Mouse (Mus musculus): ENCODE results near the gene Rnf207. TPM values are rescaled to one million over a fixed set of nuclear protein-coding genes. Genes with fewer than 3 reads are reported as not detected.
A peak's percentile ranks its signal among the peaks of the same experiment; 100 is the strongest.

Gene Rnf207
- polyA plus RNA-seq, 1 experiment from 2014 or later: 4.0 TPM

GRCm38 (mm10) chr4:152271334-152271733, 47.5 kb downstream of the Rnf207 start:
- H3K27ac ChIP-seq (ENCODE audit: low read length): no peak overlapping the region
- WGBS: 91% methylated on average over 11 of the region's 11 CpGs
- no peak overlapping the region for H3K4me3 ChIP-seq (replicated peaks; ENCODE audit: low read length)
- no peak for ATAC-seq
- no peak overlapping the region for H3K4me2 ChIP-seq (ENCODE audit: low read length)
- H3K9ac ChIP-seq (replicated peaks; ENCODE audit: low read depth, low read length): no peak overlapping the region
- H3K9me3 ChIP-seq (ENCODE audit: control insufficient read depth, low read length): no peaks in the 10 kb centered on the region
- H3K36me3 ChIP-seq (ENCODE audit: control insufficient read depth, insufficient read depth): no peaks in the 10 kb centered on the region
- H3K27me3 ChIP-seq (replicated peaks; ENCODE audit: control insufficient read depth, insufficient read depth, low read length): peaks cover 12% of the 10 kb centered on the region
- H3K4me1 ChIP-seq (replicated peaks; ENCODE audit: control insufficient read depth, insufficient read depth, low read length): peaks cover 22% of the 10 kb centered on the region

DNA sequence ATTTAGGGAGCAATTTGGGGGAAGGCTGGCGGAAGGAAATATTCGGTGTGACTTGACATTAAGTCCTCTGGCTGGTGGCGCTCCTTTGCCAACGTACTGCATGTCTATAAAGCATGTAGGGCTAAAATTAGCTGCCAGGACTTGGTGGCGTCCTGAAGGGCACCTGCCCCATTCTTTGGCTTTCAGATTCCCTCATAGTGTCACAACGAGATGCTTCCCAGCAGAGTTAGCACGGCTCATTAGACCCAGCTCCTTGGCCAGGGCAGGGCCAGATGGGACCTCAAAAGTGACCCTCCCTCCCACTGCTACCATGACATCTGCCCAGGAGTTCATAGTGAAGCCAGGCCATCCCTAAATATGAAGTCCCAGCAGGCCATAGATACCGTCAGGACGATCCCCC, 48.2 kb downstream of the Rnf207 start:
- H3K4me2 ChIP-seq (ENCODE audit: low read length): no peak overlapping the region
- H3K9ac ChIP-seq (replicated peaks; ENCODE audit: low read depth, low read length): no peak overlapping the region
- H3K27ac ChIP-seq (ENCODE audit: low read length): no peak overlapping the region
- H3K36me3 ChIP-seq (ENCODE audit: control insufficient read depth, insufficient read depth): no peaks in the 10 kb centered on the region
- WGBS: 74% methylated on average over 9 of the region's 9 CpGs
- H3K4me1 ChIP-seq (replicated peaks; ENCODE audit: control insufficient read depth, insufficient read depth, low read length): peaks cover 29% of the 10 kb centered on the region
- H3K4me3 ChIP-seq (replicated peaks; ENCODE audit: low read length): no peak overlapping the region
- H3K27me3 ChIP-seq (replicated peaks; ENCODE audit: control insufficient read depth, insufficient read depth, low read length): peaks cover 8% of the 10 kb centered on the region
- no peaks in the 10 kb centered on the region for H3K9me3 ChIP-seq (ENCODE audit: control insufficient read depth, low read length)
- ATAC-seq: no peak

DNA sequence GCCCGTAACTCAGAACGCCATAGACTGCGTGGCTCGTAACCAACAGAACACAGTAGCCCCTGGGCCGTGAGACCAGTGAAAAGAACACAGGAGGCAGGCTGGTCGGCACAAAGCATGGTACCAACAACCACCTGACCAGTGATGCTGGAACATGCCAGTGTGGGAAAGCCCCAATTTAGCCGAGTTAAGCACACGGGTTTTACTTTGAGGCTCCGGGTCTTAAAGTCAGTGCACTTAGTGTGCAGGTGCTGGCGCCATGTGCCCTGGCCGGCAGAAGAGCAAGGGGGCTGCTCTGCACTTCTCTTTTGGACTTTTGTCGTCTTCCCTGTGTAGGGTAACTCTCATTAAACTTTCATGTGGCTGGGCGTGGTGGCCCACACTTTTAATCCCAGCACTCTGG, 48.8 kb downstream of the Rnf207 start:
- 85% methylated on average over 13 of the region's 13 CpGs for WGBS
- no peak overlapping the region for H3K4me3 ChIP-seq (replicated peaks; ENCODE audit: low read length)
- ATAC-seq: no peak
- no peak overlapping the region for H3K27ac ChIP-seq (ENCODE audit: low read length)
- H3K4me2 ChIP-seq (ENCODE audit: low read length): no peak overlapping the region
- no peaks in the 10 kb centered on the region for H3K9me3 ChIP-seq (ENCODE audit: control insufficient read depth, low read length)
- H3K36me3 ChIP-seq (ENCODE audit: control insufficient read depth, insufficient read depth): no peaks in the 10 kb centered on the region
- H3K9ac ChIP-seq (replicated peaks; ENCODE audit: low read depth, low read length): no peak overlapping the region
- peaks cover 30% of the 10 kb centered on the region for H3K4me1 ChIP-seq (replicated peaks; ENCODE audit: control insufficient read depth, insufficient read depth, low read length)
- H3K27me3 ChIP-seq (replicated peaks; ENCODE audit: control insufficient read depth, insufficient read depth, low read length): peaks cover 4% of the 10 kb centered on the region

DNA sequence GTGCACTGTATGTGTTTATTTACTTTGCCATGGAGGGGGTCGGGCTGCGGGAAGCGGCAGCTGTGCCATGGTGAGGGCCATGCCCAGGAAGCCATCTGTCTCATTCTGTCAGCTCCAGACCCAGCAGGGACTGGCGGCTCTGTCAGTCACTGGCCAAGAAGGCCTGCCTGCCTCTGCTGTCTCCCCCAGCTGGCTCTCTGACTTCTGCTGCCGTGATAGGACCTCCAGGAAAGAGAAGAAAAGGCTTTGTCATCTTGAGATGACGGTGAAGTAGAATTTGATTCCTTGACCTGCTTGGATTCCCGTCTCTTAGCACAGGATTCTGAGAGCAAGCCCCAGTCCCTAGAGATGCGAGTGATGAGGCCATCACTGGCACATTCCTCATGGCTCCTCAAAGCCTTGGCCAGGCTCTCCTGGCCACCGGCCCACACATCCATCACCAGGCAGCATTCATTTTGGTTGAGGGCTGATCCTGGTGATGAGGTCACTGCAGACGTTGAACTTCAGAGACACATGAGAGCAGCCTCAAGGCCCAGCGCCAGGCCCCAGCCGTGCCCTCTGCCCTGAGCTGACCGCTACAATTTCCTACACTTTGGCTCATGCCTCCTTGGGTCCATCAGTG, 50.9 kb downstream of the Rnf207 start:
- Histone ChIP-seq H3K4me3 (replicated peaks; ENCODE audit: low read length) (no peak overlapping the region), H3K27me3 (replicated peaks; ENCODE audit: control insufficient read depth, insufficient read depth, low read length) (peaks cover 1% of the 10 kb centered on the region; the same call in 1 of the 2 replicates), H3K27ac (ENCODE audit: low read length) (no peak overlapping the region), H3K36me3 (ENCODE audit: control insufficient read depth, insufficient read depth) (no peaks in the 10 kb centered on the region), H3K9me3 (ENCODE audit: control insufficient read depth, low read length) (no peaks in the 10 kb centered on the region), H3K4me1 (replicated peaks; ENCODE audit: control insufficient read depth, insufficient read depth, low read length) (peaks cover 25% of the 10 kb centered on the region), H3K9ac (replicated peaks; ENCODE audit: low read depth, low read length) (no peak overlapping the region), H3K4me2 (ENCODE audit: low read length) (no peak overlapping the region)
- ATAC-seq: peak; percentile 71
- 70% methylated on average over 13 of the region's 13 CpGs for WGBS

GRCm38 (mm10) chr4:152266236-152266895, 52.4 kb downstream of the Rnf207 start:
- H3K9me3 ChIP-seq (ENCODE audit: control insufficient read depth, low read length): no peaks in the 10 kb centered on the region
- H3K4me1 ChIP-seq (replicated peaks; ENCODE audit: control insufficient read depth, insufficient read depth, low read length): peaks cover 25% of the 10 kb centered on the region
- WGBS: 50% methylated on average over 10 of the region's 10 CpGs
- H3K36me3 ChIP-seq (ENCODE audit: control insufficient read depth, insufficient read depth): no peaks in the 10 kb centered on the region
- H3K9ac ChIP-seq (replicated peaks; ENCODE audit: low read depth, low read length): no peak overlapping the region
- ATAC-seq: no peak
- 0 out of 2 replicates have a peak overlapping the region, but pooled peaks have one; percentile 21 for H3K27ac ChIP-seq (ENCODE audit: low read length)
- no peaks in the 10 kb centered on the region for H3K27me3 ChIP-seq (replicated peaks; ENCODE audit: control insufficient read depth, insufficient read depth, low read length)
- no peak overlapping the region for H3K4me2 ChIP-seq (ENCODE audit: low read length)
- H3K4me3 ChIP-seq (replicated peaks; ENCODE audit: low read length): no peak overlapping the region

GRCm38 (mm10) chr4:152265791-152266190, 53.0 kb downstream of the Rnf207 start:
- no peak for ATAC-seq
- WGBS: 48% methylated on average over 5 of the region's 5 CpGs
- H3K9ac ChIP-seq (replicated peaks; ENCODE audit: low read depth, low read length): no peak overlapping the region
- H3K27me3 ChIP-seq (replicated peaks; ENCODE audit: control insufficient read depth, insufficient read depth, low read length): no peaks in the 10 kb centered on the region
- no peak overlapping the region for H3K4me2 ChIP-seq (ENCODE audit: low read length)
- no peaks in the 10 kb centered on the region for H3K9me3 ChIP-seq (ENCODE audit: control insufficient read depth, low read length)
- H3K4me1 ChIP-seq (replicated peaks; ENCODE audit: control insufficient read depth, insufficient read depth, low read length): peaks cover 25% of the 10 kb centered on the region
- 0 out of 2 replicates have a peak overlapping the region, but pooled peaks have one; percentile 21 for H3K27ac ChIP-seq (ENCODE audit: low read length)
- H3K36me3 ChIP-seq (ENCODE audit: control insufficient read depth, insufficient read depth): no peaks in the 10 kb centered on the region
- no peak overlapping the region for H3K4me3 ChIP-seq (replicated peaks; ENCODE audit: low read length)

- Histone ChIP-seq H3K36me3 (ENCODE audit: control insufficient read depth, insufficient read depth) (no peaks in the 10 kb centered on the region), H3K9ac (replicated peaks; ENCODE audit: low read depth, low read length) (no peak overlapping the region), H3K27me3 (replicated peaks; ENCODE audit: control insufficient read depth, insufficient read depth, low read length) (no peaks in the 10 kb centered on the region), H3K9me3 (ENCODE audit: control insufficient read depth, low read length) (no peaks in the 10 kb centered on the region), H3K27ac (ENCODE audit: low read length) (no peak overlapping the region), H3K4me3 (replicated peaks; ENCODE audit: low read length) (no peak overlapping the region), H3K4me1 (replicated peaks; ENCODE audit: control insufficient read depth, insufficient read depth, low read length) (peaks cover 25% of the 10 kb centered on the region), H3K4me2 (ENCODE audit: low read length) (no peak overlapping the region)
- ATAC-seq: no peak
- WGBS: 87% methylated on average over 9 of the region's 9 CpGs
Observed at GRCm38 (mm10) chr4:152264867-152265568, 53.8 kb downstream of the Rnf207 start.

DNA sequence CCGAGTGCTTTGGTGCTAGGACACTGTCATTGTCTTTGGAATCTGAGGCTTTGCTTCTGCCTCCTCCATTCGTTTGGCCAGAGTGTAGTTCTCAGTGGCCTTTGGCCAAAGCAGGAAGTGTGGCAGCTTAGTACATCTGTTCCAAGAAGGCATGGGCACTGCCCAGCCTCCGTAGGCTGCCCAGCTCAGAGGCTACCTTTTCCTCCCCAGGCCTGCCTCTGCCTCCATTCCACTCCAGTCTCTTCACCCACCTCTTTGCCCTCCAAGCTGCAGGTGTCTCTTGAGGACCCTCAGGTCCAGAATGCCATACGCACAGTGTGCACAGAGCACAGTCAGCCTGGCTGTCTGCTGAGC, 54.6 kb downstream of the Rnf207 start:
- no peak overlapping the region for H3K27ac ChIP-seq (ENCODE audit: low read length)
- no peak overlapping the region for H3K4me3 ChIP-seq (replicated peaks; ENCODE audit: low read length)
- ATAC-seq: no peak
- H3K4me1 ChIP-seq (replicated peaks; ENCODE audit: control insufficient read depth, insufficient read depth, low read length): peaks cover 25% of the 10 kb centered on the region
- H3K27me3 ChIP-seq (replicated peaks; ENCODE audit: control insufficient read depth, insufficient read depth, low read length): no peaks in the 10 kb centered on the region
- WGBS: 51% methylated on average over 4 of the region's 4 CpGs
- no peak overlapping the region for H3K4me2 ChIP-seq (ENCODE audit: low read length)
- H3K9me3 ChIP-seq (ENCODE audit: control insufficient read depth, low read length): no peaks in the 10 kb centered on the region
- no peaks in the 10 kb centered on the region for H3K36me3 ChIP-seq (ENCODE audit: control insufficient read depth, insufficient read depth)
- no peak overlapping the region for H3K9ac ChIP-seq (replicated peaks; ENCODE audit: low read depth, low read length)

GRCm38 (mm10) chr4:152263512-152264176, 55.1 kb downstream of the Rnf207 start:
- no peak for ATAC-seq
- no peaks in the 10 kb centered on the region for H3K36me3 ChIP-seq (ENCODE audit: control insufficient read depth, insufficient read depth)
- H3K4me2 ChIP-seq (ENCODE audit: low read length): no peak overlapping the region
- H3K4me1 ChIP-seq (replicated peaks; ENCODE audit: control insufficient read depth, insufficient read depth, low read length): peaks cover 25% of the 10 kb centered on the region
- H3K9ac ChIP-seq (replicated peaks; ENCODE audit: low read depth, low read length): no peak overlapping the region
- no peaks in the 10 kb centered on the region for H3K27me3 ChIP-seq (replicated peaks; ENCODE audit: control insufficient read depth, insufficient read depth, low read length)
- no peak overlapping the region for H3K4me3 ChIP-seq (replicated peaks; ENCODE audit: low read length)
- H3K27ac ChIP-seq (ENCODE audit: low read length): no peak overlapping the region
- H3K9me3 ChIP-seq (ENCODE audit: control insufficient read depth, low read length): no peaks in the 10 kb centered on the region
- 34% methylated on average over 10 of the region's 10 CpGs for WGBS
